Mouse (Mus musculus): ENCODE data around the gene Gnai2. TPM values are rescaled to one million over a fixed set of nuclear protein-coding genes. Genes with fewer than 3 reads are reported as not detected.
A peak's percentile ranks its signal among the peaks of the same experiment; 100 is the strongest.

The Gnai2 gene
- polyA plus RNA-seq, 1 experiment from 2014 or later = 332 TPM

GRCm38 (mm10) chr9:107587833-107588639, 47.1 kb downstream of the Gnai2 start:
- WGBS = 7% methylated on average over 33 of the region's 33 CpGs
- H3K36me3 ChIP-seq = peaks cover 14% of the 10 kb centered on the region
- no peak; the same call in 1 of the 2 replicates for ATAC-seq (ENCODE audit: low FRiP score, low read depth)
- no peaks in the 10 kb centered on the region for H3K9me3 ChIP-seq
- H3K4me3 ChIP-seq = peak overlapping the region; percentile 75
- H3K4me1 ChIP-seq (replicated peaks) = peaks cover 14% of the 10 kb centered on the region
- no peaks in the 10 kb centered on the region for H3K27me3 ChIP-seq
- H3K27ac ChIP-seq (replicated peaks) = no peak overlapping the region
- H3K4me2 ChIP-seq = peak overlapping the region; percentile 80
- peak overlapping the region; percentile 45 for H3K9ac ChIP-seq

GRCm38 (mm10) chr9:107586974-107587832, 48.0 kb downstream of the Gnai2 start, which contains the start of gene Ifrd2:
Ifrd2 (plus strand) TSS chr9:107587642.
- Histone ChIP-seq H3K27me3 (no peaks in the 10 kb centered on the region), H3K4me2 (peak within 1 kb of the TSS; percentile 80), H3K4me3 (peak within 1 kb of the TSS; percentile 75), H3K4me1 (replicated peaks) (peaks cover 14% of the 10 kb centered on the region), H3K36me3 (peaks cover 13% of the 10 kb centered on the region), H3K9me3 (no peaks in the 10 kb centered on the region), H3K9ac (peak within 1 kb of the TSS; percentile 45), H3K27ac (replicated peaks) (no peak within 1 kb of the TSS)
- ATAC-seq (ENCODE audit: low FRiP score, low read depth) = peak; percentile 98
- WGBS = 14% methylated on average over 43 of the region's 46 CpGs

GRCm38 (mm10) chr9:107586504-107586903, 48.7 kb downstream of the Gnai2 start:
- WGBS = 93% methylated on average over 5 of the region's 5 CpGs

GRCm38 (mm10) chr9:107583174-107583573, 52.0 kb downstream of the Gnai2 start:
- no peak overlapping the region for H3K4me3 ChIP-seq
- ATAC-seq (ENCODE audit: low FRiP score, low read depth) = no peak
- no peak overlapping the region for H3K4me2 ChIP-seq
- H3K27me3 ChIP-seq = no peaks in the 10 kb centered on the region
- peaks cover 34% of the 10 kb centered on the region for H3K4me1 ChIP-seq (replicated peaks)
- H3K36me3 ChIP-seq = no peaks in the 10 kb centered on the region
- no peak overlapping the region for H3K9ac ChIP-seq
- no peaks in the 10 kb centered on the region for H3K9me3 ChIP-seq
- 90% methylated on average over 14 of the region's 14 CpGs for WGBS
- no peak overlapping the region for H3K27ac ChIP-seq (replicated peaks)

More at GRCm38 (mm10) chr9:107586504-107586903, 48.7 kb downstream of the Gnai2 start:
- H3K4me3 ChIP-seq = no peak overlapping the region
- no peaks in the 10 kb centered on the region for H3K9me3 ChIP-seq
- H3K27me3 ChIP-seq = no peaks in the 10 kb centered on the region
- H3K27ac ChIP-seq (replicated peaks) = no peak overlapping the region
- no peak overlapping the region for H3K9ac ChIP-seq
- H3K4me2 ChIP-seq = no peak overlapping the region; the same call in 1 of the 2 replicates
- H3K4me1 ChIP-seq (replicated peaks) = peaks cover 21% of the 10 kb centered on the region
- H3K36me3 ChIP-seq = peaks cover 9% of the 10 kb centered on the region
- no peak for ATAC-seq (ENCODE audit: low FRiP score, low read depth)

GRCm38 (mm10) chr9:107582509-107583062, 52.6 kb downstream of the Gnai2 start:
- no peaks in the 10 kb centered on the region for H3K27me3 ChIP-seq
- no peaks in the 10 kb centered on the region for H3K9me3 ChIP-seq
- no peaks in the 10 kb centered on the region for H3K36me3 ChIP-seq
- H3K9ac ChIP-seq = no peak overlapping the region
- no peak overlapping the region for H3K4me2 ChIP-seq
- WGBS = 95% methylated on average over 7 of the region's 7 CpGs
- H3K4me3 ChIP-seq = no peak overlapping the region
- no peak overlapping the region for H3K27ac ChIP-seq (replicated peaks)
- peaks cover 31% of the 10 kb centered on the region for H3K4me1 ChIP-seq (replicated peaks)
- no peak for ATAC-seq (ENCODE audit: low FRiP score, low read depth)

- 81% methylated on average over 4 of the region's 4 CpGs for WGBS
- peak overlapping the region; percentile 92 for H3K4me2 ChIP-seq
- H3K9me3 ChIP-seq = no peaks in the 10 kb centered on the region
- peak overlapping the region; percentile 54 for H3K9ac ChIP-seq
- no peak for ATAC-seq (ENCODE audit: low FRiP score, low read depth)
- no peaks in the 10 kb centered on the region for H3K27me3 ChIP-seq
- H3K4me1 ChIP-seq (replicated peaks) = peaks cover 31% of the 10 kb centered on the region
- peak overlapping the region; percentile 60 for H3K4me3 ChIP-seq
- H3K36me3 ChIP-seq = no peaks in the 10 kb centered on the region
- no peak overlapping the region for H3K27ac ChIP-seq (replicated peaks)
These were observed 53.6 kb downstream of the Gnai2 start for GRCm38 (mm10) chr9:107581584-107581983.

- Histone ChIP-seq H3K9ac (peak within 1 kb of the TSS; percentile 54), H3K36me3 (no peaks in the 10 kb centered on the region), H3K27ac (replicated peaks) (peak within 1 kb of the TSS; percentile 82), H3K4me2 (peak within 1 kb of the TSS; percentile 92), H3K4me1 (replicated peaks) (peaks cover 31% of the 10 kb centered on the region), H3K9me3 (no peaks in the 10 kb centered on the region), H3K4me3 (peak within 1 kb of the TSS; percentile 60), H3K27me3 (no peaks in the 10 kb centered on the region)
- WGBS = under 1% methylated on average over 32 of the region's 32 CpGs
- peak; percentile 76 for ATAC-seq (ENCODE audit: low FRiP score, low read depth)
These were observed 54.5 kb downstream of the Gnai2 start, which contains the start of gene Hyal3 for GRCm38 (mm10) chr9:107580501-107581317. Hyal3 (plus strand) TSS chr9:107580818.

- peak overlapping the region; percentile 92; the same call in 1 of the 2 replicates for H3K4me2 ChIP-seq
These were observed 55.9 kb downstream of the Gnai2 start for GRCm38 (mm10) chr9:107579023-107579900.

GRCm38 (mm10) chr9:107578587-107578986, 56.6 kb downstream of the Gnai2 start, which contains the start of gene Naa80:
Naa80 (plus strand) TSS chr9:107578887.
- Histone ChIP-seq H3K9ac (no peak within 1 kb of the TSS), H3K27ac (replicated peaks) (no peak within 1 kb of the TSS), H3K9me3 (no peaks in the 10 kb centered on the region), H3K4me2 (peak within 1 kb of the TSS; percentile 92; the same call in 1 of the 2 replicates), H3K36me3 (peaks cover 12% of the 10 kb centered on the region), H3K27me3 (no peaks in the 10 kb centered on the region), H3K4me3 (no peak within 1 kb of the TSS), H3K4me1 (replicated peaks) (peaks cover 31% of the 10 kb centered on the region)
- ATAC-seq (ENCODE audit: low FRiP score, low read depth) = no peak
- WGBS = 92% methylated on average over 3 of the region's 3 CpGs

More at GRCm38 (mm10) chr9:107579023-107579900, 55.9 kb downstream of the Gnai2 start:
- Histone ChIP-seq H3K4me1 (replicated peaks) (peaks cover 31% of the 10 kb centered on the region), H3K9me3 (no peaks in the 10 kb centered on the region), H3K9ac (no peak overlapping the region), H3K4me3 (no peak overlapping the region), H3K27me3 (no peaks in the 10 kb centered on the region), H3K27ac (replicated peaks) (no peak overlapping the region), H3K36me3 (peaks cover 9% of the 10 kb centered on the region)
- 89% methylated on average over 14 of the region's 14 CpGs for WGBS
- no peak for ATAC-seq (ENCODE audit: low FRiP score, low read depth)

- Histone ChIP-seq H3K27ac (replicated peaks) (no peak overlapping the region), H3K9ac (no peak overlapping the region), H3K9me3 (no peaks in the 10 kb centered on the region), H3K4me2 (no peak overlapping the region), H3K4me3 (no peak overlapping the region), H3K36me3 (peaks cover 18% of the 10 kb centered on the region), H3K27me3 (no peaks in the 10 kb centered on the region), H3K4me1 (replicated peaks) (peaks cover 31% of the 10 kb centered on the region)
- WGBS = 94% methylated on average over 10 of the region's 10 CpGs
- ATAC-seq (ENCODE audit: low FRiP score, low read depth) = no peak
These were observed 57.3 kb downstream of the Gnai2 start for GRCm38 (mm10) chr9:107577871-107578270.
